Mouse (Mus musculus) midbrain, embryonic 15.5 days (tissue): ENCODE results near the gene Ercc2. TPM values are rescaled to one million over a fixed set of nuclear protein-coding genes. Genes with fewer than 3 reads are reported as not detected.

ENCODE experiments used
- ATAC-seq: fragments of 200-750 bp; cut with Nextera tagmentation; replicated peaks from 2 replicates; pipeline ENCODE4 v1.8.0; 2017; ENCODE audit warnings: moderate TSS enrichment
- H3K27ac ChIP-seq: fragments of 300-500 bp; sonication (generic); 2 replicates; pipeline ENCODE4 v1.5.1; 2015; ENCODE audit warnings: mild to moderate bottlenecking, inconsistent platforms
- H3K27me3 ChIP-seq: fragments of 300-500 bp; sonication (generic); replicated peaks from 2 replicates; pipeline ENCODE4 v1.6.1; 2015; ENCODE audit warnings: inconsistent platforms
- H3K36me3 ChIP-seq: fragments of 300-500 bp; sonication (generic); replicated peaks from 2 replicates; pipeline ENCODE4 v1.6.1; 2015; ENCODE audit warnings: inconsistent platforms
- H3K4me1 ChIP-seq: fragments of 300-500 bp; sonication (generic); 2 replicates; pipeline ENCODE4 v1.6.1; 2015; ENCODE audit warnings: inconsistent platforms
- H3K4me2 ChIP-seq: fragments of 300-500 bp; sonication (generic); 2 replicates; pipeline ENCODE4 v1.6.1; 2015; ENCODE audit warnings: inconsistent platforms, mild to moderate bottlenecking, moderate library complexity
- H3K4me3 ChIP-seq: fragments of 300-500 bp; sonication (generic); 2 replicates; pipeline ENCODE4 v1.5.1; 2015; ENCODE audit warnings: mild to moderate bottlenecking, inconsistent platforms
- H3K9ac ChIP-seq: fragments of 300-500 bp; sonication (generic); 2 replicates; pipeline ENCODE4 v1.6.1; 2015; ENCODE audit warnings: mild to moderate bottlenecking, inconsistent platforms
- H3K9me3 ChIP-seq: fragments of 300-500 bp; sonication (generic); 2 replicates; pipeline ENCODE4 v1.6.1; 2016; ENCODE audit warnings: inconsistent platforms
- WGBS: fragments of 180-500 bp; shearing (Covaris S2); methylation state at CpG from one replicate; pipeline ENCODE4 v1.1.7; 2015; ENCODE audit warnings: mixed read lengths; 5-methylcytosine and 5-hydroxymethylcytosine counted together
- polyA plus RNA-seq: library from polyadenylated mRNA; unstranded; fragments of >200 nt; fragmentation: Nextera tagmentation; extraction: Ambion mirVana; gene quantifications from 2 replicates; pipeline ENCODE4 v1.2.1, GENCODE M21; 2015

Gene Ercc2
- polyA plus RNA-seq, 1 experiment from 2014 or later: 29.7 TPM

DNA sequence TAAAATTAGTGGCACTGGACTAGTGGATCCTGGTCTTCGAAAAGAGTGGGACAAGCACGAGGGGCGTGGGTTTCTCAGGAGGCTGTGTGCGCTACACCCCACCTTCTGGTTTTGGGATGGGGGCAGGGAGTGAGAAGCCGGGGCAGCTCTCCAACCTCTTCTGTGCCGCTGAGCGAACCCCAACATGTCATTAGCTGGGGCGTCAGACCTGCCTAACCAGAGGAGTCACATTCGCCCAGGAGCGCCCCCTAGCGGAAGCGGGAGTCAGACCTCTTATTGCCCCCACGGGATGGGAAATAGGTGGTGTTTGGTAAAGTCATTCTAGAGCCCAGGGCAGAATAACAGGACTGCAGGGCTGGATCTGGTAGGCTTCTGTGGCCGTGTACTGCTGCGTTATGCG is 20.1 kb upstream of the Ercc2 start:
- ATAC-seq: no peak
- WGBS: 13% methylated on average over 16 of the region's 16 CpGs
- Histone ChIP-seq H3K36me3 (peaks cover 3% of the 10 kb centered on the region; the same call in 1 of the 2 replicates), H3K4me3 (peak overlapping the region; percentile 74), H3K4me2 (peak overlapping the region; percentile 96), H3K27ac (no peak overlapping the region), H3K9ac (peak overlapping the region; percentile 42; the same call in 1 of the 2 replicates), H3K9me3 (no peaks in the 10 kb centered on the region), H3K4me1 (peaks cover 34% of the 10 kb centered on the region), H3K27me3 (peaks cover 5% of the 10 kb centered on the region; the same call in 1 of the 2 replicates)

DNA sequence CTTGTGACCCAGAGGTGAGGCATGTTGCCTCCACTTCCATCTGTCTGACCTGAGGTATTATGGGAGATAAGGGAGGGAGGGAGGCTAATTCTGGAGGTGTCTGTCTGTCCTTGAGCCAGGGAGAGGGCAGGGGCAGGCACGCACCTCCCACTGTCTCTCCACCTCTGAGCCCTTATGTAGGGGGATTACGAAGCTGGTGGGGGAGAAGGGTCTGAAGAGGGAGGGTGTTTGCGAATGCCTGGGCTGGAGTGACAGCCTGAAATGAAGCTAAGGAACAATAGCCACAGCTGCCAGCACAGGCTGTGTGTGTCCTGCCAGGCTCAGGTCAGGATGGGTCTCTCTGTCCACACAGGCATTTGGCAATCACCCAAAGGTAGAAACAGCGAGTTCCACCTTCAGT is 19.5 kb upstream of the Ercc2 start:
- 25% methylated on average over 4 of the region's 4 CpGs for WGBS
- Histone ChIP-seq H3K36me3 (peaks cover under 1% of the 10 kb centered on the region; the same call in 1 of the 2 replicates), H3K27ac (no peak overlapping the region), H3K9ac (no peak overlapping the region), H3K4me2 (no peak overlapping the region), H3K4me1 (peaks cover 34% of the 10 kb centered on the region), H3K4me3 (no peak overlapping the region), H3K27me3 (peaks cover 5% of the 10 kb centered on the region; the same call in 1 of the 2 replicates), H3K9me3 (no peaks in the 10 kb centered on the region)
- no peak for ATAC-seq

DNA sequence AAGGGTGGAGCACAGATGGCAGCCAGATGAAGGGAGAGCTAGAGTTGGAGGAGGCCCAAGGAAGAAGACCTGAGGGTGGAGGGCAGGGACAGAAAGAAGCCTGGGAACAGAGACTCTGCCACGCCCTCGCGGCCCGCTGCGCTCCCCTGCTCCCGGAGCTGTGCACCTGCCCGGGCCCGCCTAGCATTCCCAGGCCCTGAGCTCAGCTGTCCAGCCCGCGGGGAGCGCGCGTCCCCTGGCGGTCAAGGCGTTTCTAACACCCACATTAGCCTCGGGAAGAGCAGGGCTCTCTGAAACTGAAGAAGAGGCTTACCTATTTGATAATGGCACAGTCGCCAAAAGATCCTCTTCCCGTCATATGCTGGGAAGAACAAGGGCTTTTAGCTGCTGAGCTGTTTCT is 17.9 kb upstream of the Ercc2 start:
- H3K4me1 ChIP-seq: peaks cover 23% of the 10 kb centered on the region
- no peaks in the 10 kb centered on the region for H3K36me3 ChIP-seq
- ATAC-seq: no peak
- no peak overlapping the region for H3K4me3 ChIP-seq
- 3% methylated on average over 17 of the region's 18 CpGs for WGBS
- H3K27ac ChIP-seq: no peak overlapping the region
- no peak overlapping the region for H3K4me2 ChIP-seq
- H3K9ac ChIP-seq: no peak overlapping the region
- H3K9me3 ChIP-seq: no peaks in the 10 kb centered on the region
- H3K27me3 ChIP-seq: peaks cover 5% of the 10 kb centered on the region; the same call in 1 of the 2 replicates

DNA sequence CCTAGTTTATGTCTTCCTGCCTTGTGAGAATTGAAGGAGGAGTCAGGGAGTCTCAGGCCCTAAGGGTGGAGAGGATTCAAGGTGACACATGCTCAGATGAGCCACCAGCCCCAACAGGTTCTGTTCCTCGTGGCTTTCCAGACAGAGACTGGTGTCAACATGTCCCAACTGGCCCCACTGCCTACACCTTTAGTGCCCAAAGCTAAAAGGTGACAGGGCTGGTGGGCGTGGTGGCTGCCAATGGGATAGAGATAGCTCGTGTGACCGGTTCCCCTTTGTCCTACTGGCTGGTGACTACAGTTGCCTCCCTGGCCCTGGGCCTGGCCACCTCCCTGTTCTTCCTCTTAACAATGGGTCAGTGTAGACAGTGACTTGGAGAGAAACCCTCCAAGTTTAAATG is 16.4 kb upstream of the Ercc2 start:
- no peak for ATAC-seq
- Histone ChIP-seq H3K4me2 (no peak overlapping the region), H3K4me3 (no peak overlapping the region), H3K27me3 (peaks cover 5% of the 10 kb centered on the region; the same call in 1 of the 2 replicates), H3K27ac (no peak overlapping the region), H3K4me1 (peaks cover 25% of the 10 kb centered on the region), H3K36me3 (no peaks in the 10 kb centered on the region), H3K9ac (no peak overlapping the region), H3K9me3 (no peaks in the 10 kb centered on the region)
- 85% methylated on average over 4 of the region's 4 CpGs for WGBS

DNA sequence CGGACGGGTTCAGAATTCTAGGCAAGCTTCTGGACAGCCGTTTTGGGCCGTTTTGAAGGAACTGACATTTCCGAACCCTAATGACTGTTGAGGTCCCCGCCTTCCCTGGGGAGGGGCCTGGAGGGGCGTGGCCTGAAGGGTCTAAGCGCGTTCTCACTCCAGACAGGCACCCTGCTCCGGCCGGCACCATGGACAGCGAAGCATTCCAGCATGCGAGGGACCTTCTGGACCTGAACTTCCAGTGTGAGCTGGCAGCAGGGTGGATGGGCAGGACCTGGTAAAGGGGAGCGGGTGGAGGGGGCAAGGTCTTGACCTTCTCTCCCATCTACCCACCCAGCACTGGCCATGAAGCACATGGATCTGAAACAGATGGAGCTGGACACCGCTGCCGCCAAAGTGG is 13.4 kb upstream of the Ercc2 start:
- Histone ChIP-seq H3K4me1 (peaks cover 6% of the 10 kb centered on the region), H3K9me3 (no peaks in the 10 kb centered on the region), H3K4me2 (no peak overlapping the region), H3K36me3 (no peaks in the 10 kb centered on the region), H3K4me3 (no peak overlapping the region), H3K27me3 (no peaks in the 10 kb centered on the region), H3K9ac (no peak overlapping the region), H3K27ac (no peak overlapping the region)
- WGBS: 28% methylated on average over 16 of the region's 16 CpGs
- no peak for ATAC-seq

DNA sequence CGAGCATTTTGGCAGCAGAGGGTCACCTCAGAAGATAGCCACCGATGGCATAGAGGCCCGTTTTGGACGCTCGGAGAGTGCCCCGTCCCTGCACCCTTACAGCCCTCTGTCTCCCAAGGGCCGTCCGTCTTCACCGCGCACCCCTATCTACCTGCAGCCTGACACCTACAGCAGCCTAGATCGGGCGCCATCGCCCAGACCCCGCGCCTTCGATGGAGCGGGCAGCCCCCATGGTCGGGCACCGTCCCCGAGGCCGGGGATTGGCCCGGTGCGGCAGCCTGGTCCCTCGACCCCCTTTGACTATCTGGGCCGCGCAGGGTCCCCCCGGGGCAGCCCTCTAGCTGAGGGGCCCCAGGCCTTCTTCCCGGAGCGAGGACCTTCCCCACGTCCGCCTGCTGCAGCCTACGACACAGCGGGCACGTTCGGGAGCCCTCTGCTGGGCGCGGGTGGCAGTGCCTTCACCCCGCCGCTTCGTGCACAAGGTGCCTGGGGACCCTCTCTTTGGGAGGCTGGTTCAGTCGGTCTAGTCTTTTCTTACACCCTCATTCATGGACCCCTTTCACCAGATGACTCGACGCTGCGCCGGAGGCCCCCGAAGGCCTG is 11.9 kb upstream of the Ercc2 start:
- 10% methylated on average over 46 of the region's 46 CpGs for WGBS
- peaks cover 6% of the 10 kb centered on the region for H3K4me1 ChIP-seq
- ATAC-seq: peak; percentile 85
- H3K36me3 ChIP-seq: no peaks in the 10 kb centered on the region
- peak overlapping the region; percentile 75 for H3K4me2 ChIP-seq
- H3K27ac ChIP-seq: no peak overlapping the region
- no peaks in the 10 kb centered on the region for H3K27me3 ChIP-seq
- H3K4me3 ChIP-seq: peak overlapping the region; percentile 46
- no peaks in the 10 kb centered on the region for H3K9me3 ChIP-seq
- peak overlapping the region; percentile 56 for H3K9ac ChIP-seq

DNA sequence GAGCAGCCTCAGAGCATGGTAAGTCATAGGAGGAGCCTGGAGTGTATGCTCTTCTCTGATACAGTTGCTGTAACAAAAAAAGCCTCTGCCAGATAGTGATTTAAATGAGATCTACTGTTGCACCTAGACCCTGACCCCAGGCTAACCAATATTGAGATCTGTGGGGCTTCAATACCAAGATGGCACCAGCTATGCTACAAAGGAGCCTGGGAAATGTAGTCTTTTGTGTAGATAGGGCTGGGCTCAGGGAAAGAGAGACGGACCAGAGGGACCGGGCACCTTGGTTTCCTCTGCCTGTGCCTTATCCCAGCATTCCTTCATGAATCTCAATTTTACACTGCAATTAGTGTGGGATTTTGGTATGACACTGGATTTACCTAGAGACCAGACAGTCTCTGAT is 8.4 kb upstream of the Ercc2 start:
- 78% methylated on average over 2 of the region's 2 CpGs for WGBS

DNA sequence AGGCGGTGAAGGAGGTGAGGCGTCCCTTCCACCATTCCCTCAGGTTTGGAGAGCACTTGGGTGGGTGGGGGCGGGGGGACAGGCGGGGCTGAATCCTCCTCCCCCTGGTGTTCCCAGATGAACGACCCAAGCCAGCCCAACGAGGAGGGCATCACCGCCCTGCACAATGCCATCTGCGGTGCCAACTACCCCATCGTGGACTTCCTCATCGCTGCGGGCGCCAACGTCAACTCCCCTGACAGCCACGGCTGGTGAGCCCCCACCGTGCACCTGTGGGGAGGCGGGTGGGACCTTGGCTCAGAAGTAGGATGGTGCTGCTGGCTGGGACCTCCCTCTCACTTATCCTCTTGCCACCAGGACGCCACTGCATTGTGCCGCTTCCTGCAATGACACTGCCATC is 6.4 kb upstream of the Ercc2 start:
- Histone ChIP-seq H3K4me3 (no peak overlapping the region), H3K27ac (no peak overlapping the region), H3K9me3 (no peaks in the 10 kb centered on the region), H3K36me3 (no peaks in the 10 kb centered on the region), H3K4me2 (no peak overlapping the region), H3K9ac (no peak overlapping the region), H3K4me1 (no peaks in the 10 kb centered on the region; the same call in 1 of the 2 replicates), H3K27me3 (no peaks in the 10 kb centered on the region)
- WGBS: 78% methylated on average over 18 of the region's 18 CpGs
- ATAC-seq: 0 out of 2 replicates have a peak, but pooled peaks have one; percentile 7

More for the DNA sequence above, 8.4 kb upstream of the Ercc2 start:
- Histone ChIP-seq H3K9ac (no peak overlapping the region), H3K4me2 (no peak overlapping the region), H3K36me3 (no peaks in the 10 kb centered on the region), H3K27me3 (no peaks in the 10 kb centered on the region), H3K4me1 (peaks cover 6% of the 10 kb centered on the region), H3K27ac (no peak overlapping the region), H3K9me3 (no peaks in the 10 kb centered on the region), H3K4me3 (no peak overlapping the region)
- no peak for ATAC-seq

DNA sequence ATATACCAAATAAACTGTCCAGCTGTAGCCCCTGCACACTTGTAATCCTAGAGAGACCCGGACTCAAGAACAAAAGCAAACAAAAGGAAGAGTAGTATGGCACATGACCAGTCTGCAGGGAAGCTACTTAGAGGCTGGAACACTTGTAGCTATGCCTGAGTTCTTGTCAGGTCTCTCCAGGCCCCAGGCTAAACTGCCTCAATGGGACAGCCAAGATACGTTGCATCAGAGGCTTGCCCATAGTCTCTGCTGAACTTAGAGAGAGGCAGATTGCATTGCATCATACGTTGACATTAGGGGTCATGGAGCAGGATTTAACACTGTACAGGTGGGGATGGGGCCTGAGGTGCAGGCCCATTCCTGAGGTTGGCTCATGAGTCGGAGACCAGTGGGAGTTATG is 5.8 kb upstream of the Ercc2 start:
- H3K27me3 ChIP-seq: no peaks in the 10 kb centered on the region
- WGBS: 90% methylated on average over 4 of the region's 4 CpGs
- no peak for ATAC-seq
- no peak overlapping the region for H3K27ac ChIP-seq
- no peaks in the 10 kb centered on the region for H3K9me3 ChIP-seq
- H3K4me2 ChIP-seq: no peak overlapping the region
- H3K36me3 ChIP-seq: no peaks in the 10 kb centered on the region
- no peak overlapping the region for H3K9ac ChIP-seq
- H3K4me1 ChIP-seq: no peaks in the 10 kb centered on the region
- no peak overlapping the region for H3K4me3 ChIP-seq

DNA sequence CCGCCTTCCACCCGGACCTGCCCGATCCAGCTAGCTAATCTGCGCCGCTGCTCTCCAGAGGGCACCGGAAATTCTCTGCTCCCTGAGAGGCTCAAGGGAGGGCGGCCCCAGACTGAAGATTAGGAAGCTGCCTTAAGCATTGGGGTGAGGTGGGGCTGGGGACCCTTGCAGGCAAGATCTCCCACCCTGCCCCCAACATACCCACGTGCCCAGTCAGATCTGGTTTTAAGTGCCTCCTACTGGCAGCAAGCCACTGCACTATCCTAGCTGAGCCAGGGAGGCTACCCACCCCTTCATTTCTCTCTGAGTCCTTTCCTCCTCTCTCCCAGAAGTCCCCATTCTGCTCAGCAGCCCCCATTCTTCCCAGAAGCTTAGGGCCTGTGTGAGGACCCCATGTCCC is 3.8 kb upstream of the Ercc2 start:
- WGBS: 64% methylated on average over 8 of the region's 8 CpGs
- no peaks in the 10 kb centered on the region for H3K27me3 ChIP-seq
- H3K27ac ChIP-seq: no peak overlapping the region
- peaks cover 8% of the 10 kb centered on the region for H3K4me1 ChIP-seq
- H3K4me2 ChIP-seq: no peak overlapping the region
- H3K9me3 ChIP-seq: no peaks in the 10 kb centered on the region
- H3K36me3 ChIP-seq: no peaks in the 10 kb centered on the region
- no peak overlapping the region for H3K4me3 ChIP-seq
- no peak for ATAC-seq
- H3K9ac ChIP-seq: no peak overlapping the region

DNA sequence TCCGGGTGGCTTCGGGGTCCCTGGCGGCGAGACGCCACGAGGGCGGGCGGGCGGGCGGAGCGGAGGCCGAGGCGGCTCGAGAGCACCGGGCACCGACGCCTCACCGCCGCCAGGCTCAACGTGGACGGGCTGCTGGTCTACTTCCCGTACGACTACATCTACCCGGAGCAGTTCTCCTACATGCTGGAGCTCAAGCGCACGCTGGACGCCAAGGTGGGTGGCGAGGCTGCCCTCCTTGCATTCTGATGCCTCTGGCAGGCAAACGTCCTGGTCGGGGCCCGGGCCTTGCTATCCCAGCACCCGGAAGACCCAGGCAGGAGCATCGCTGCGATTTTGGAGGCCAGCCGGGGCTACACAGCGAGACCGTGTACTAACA is 344 bp downstream of the Ercc2 start:
- H3K36me3 ChIP-seq: peaks cover 10% of the 10 kb centered on the region
- peak overlapping the region; percentile 89 for H3K9ac ChIP-seq
- ATAC-seq: peak; percentile 67
- peak overlapping the region; percentile 90 for H3K4me2 ChIP-seq
- H3K27me3 ChIP-seq: no peaks in the 10 kb centered on the region
- no peaks in the 10 kb centered on the region for H3K9me3 ChIP-seq
- WGBS: under 1% methylated on average over 35 of the region's 37 CpGs
- H3K27ac ChIP-seq: peak overlapping the region; percentile 69
- H3K4me1 ChIP-seq: peaks cover 21% of the 10 kb centered on the region
- H3K4me3 ChIP-seq: peak overlapping the region; percentile 97

DNA sequence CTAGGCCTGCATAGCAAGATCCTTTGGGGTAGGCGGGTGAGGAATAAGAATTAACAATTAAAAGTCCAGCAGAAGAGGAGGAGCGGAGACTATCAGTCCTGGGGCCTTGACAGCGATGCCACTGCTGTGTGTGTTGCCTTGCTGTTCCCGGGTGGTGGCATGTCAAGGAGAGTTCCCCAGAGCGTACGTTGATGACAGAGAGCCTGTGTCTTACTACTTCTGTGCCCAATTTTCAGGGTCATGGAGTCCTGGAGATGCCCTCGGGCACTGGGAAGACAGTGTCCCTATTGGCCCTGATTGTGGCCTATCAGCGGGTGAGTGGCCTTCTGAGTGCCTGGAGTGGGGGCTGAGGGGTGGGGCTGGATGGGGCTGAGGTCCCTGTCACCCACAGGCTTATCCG is 1.9 kb downstream of the Ercc2 start:
- H3K27me3 ChIP-seq: no peaks in the 10 kb centered on the region
- H3K9me3 ChIP-seq: no peaks in the 10 kb centered on the region
- peaks cover 19% of the 10 kb centered on the region for H3K36me3 ChIP-seq
- no peak for ATAC-seq
- H3K27ac ChIP-seq: no peak overlapping the region
- 91% methylated on average over 9 of the region's 9 CpGs for WGBS
- H3K4me1 ChIP-seq: peaks cover 29% of the 10 kb centered on the region
- no peak overlapping the region for H3K4me2 ChIP-seq
- H3K4me3 ChIP-seq: no peak overlapping the region
- H3K9ac ChIP-seq: no peak overlapping the region

DNA sequence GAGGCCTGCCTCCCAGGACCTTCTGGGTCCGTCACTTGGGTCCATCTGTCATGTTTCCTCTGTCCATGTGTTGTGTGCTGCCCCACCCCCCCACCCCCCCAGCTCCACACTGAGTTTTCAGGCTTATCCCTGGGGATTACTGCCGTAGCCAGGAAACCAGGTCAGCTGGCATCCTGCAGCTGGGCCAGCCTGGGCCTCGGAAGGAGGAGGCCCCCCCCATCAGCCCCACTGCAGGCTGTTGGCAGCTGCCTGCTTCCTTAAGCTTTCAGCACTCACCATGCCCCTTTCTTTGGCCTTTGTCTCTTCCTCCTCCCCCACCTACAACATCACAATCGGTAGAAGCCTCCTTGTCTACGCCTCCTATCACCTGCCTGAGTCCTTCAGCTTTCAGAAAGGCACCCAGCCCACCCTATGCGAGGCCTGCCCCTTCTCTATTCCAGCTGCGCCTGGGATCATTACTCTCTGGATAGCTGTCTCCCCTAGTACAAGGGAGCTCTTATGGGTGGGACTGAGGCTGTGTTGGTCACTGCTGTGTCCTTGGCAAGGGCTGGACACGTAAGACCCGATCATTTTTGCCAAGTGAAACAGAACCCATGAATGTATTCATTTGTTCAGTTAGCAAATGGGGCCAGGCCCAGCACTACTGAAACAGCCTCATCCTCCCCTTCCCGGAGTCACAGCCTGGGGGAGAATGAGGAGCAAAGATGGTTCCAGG is 7.0 kb downstream of the Ercc2 start:
- Histone ChIP-seq H3K9ac (no peak overlapping the region; the same call in 1 of the 2 replicates), H3K4me2 (no peak overlapping the region), H3K27me3 (no peaks in the 10 kb centered on the region), H3K27ac (peak overlapping the region; percentile 64), H3K4me3 (no peak overlapping the region), H3K4me1 (peaks cover 17% of the 10 kb centered on the region), H3K36me3 (peaks cover 62% of the 10 kb centered on the region), H3K9me3 (no peaks in the 10 kb centered on the region)
- 44% methylated on average over 10 of the region's 10 CpGs for WGBS
- peak; percentile 44; the same call in 1 of the 2 replicates for ATAC-seq
